Mouse (Mus musculus): ENCODE data around the gene Kdelr3.
A peak's percentile ranks its signal among the peaks of the same experiment; 100 is the strongest.

The Kdelr3 gene

DNA sequence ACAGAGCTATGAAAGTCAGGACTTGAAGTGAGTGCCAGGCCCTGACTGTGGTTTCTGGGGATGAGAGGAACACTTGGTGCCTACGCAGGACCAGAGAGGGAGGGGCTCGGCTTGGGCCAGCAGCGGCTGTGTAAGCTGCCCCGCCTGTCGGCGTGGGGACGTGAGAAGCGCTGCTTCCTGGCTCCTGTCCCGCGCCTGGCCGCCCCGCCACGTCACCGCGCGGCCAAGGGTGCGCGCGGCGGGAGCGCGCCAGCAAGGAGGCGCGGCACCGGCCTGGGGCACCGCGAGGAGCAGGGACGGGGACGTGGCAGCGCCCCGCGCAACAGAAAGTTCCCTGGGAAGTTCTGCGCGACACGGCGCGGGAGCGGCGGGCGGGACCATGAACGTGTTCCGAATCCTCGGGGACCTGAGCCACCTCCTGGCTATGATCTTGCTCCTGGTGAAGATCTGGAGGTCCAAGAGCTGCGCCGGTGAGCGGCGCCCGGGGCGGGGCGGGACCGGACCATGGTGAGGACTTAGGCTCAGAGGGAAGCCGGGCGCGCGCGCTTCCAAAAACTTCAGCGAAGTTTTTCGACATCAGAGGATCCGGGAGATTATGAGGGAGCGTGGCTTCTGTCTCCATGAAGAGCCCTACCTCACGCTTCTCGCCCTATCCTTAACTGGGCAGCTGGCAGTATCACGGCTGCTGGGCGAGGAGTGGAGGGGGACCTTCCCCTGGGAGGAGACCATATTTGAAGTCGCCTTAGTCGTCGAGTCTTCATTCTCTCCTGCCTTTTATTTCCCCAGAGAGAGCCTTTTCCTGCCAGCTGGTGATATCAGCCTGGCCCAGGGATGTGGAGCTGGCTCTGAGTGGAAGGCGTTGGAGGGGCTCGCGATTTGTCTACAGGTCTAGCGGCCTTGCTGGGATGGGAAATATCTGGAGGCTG, at the start of gene Kdelr3:
TSS of gene Kdelr3 (plus strand) at position 241 of the 926 bp plus-strand sequence.
- DNase-seq (ENCODE audit: low read depth, low spot score) = peak; percentile 60

- DNase-seq (ENCODE audit: low read depth, low spot score) = peak; percentile 90
Measured at GRCm38 (mm10) chr15:79466601-79467286, 49.5 kb upstream of the Kdelr3 start.

DNA sequence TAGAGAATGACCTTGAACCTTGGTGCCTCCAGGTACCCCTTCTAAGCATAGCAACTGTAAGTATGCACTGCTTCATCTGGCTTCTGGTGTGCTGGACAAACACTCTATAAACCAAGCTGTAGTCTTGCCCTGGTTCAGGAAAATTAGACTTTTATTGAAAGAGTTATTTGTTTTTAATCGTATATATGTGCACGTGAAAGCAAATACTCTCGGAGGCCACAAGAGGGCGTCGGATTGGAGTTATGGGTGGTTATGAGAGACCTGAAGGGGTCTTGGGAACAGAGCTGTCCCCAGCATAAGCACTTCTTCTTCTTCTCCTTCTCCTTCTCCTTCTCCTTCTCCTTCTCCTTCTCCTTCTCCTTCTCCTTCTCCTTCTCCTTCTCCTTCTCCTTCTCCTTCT, 46.6 kb upstream of the Kdelr3 start:
- no peak for DNase-seq (ENCODE audit: low read depth, low spot score)

DNA sequence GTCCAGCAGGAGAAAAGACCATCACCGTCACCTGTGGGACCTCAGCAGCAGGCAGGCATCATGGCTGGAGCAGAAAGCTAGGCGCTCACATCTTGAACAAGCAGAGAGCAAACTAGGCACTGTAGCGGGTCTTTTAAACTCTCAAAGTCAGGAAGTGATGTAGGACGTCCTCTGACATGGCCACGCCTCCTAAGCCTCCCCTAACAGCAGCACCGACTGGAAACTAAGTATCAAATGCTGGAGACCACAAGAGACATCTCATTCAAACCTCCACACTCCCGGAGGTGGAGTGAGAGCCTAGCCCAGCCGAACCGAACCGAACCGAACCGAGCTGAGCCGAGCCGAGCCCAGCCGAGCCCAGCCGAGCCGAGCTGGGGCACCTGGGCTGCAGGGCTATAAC, 45.6 kb upstream of the Kdelr3 start:
- DNase-seq (ENCODE audit: low read depth, low spot score) = peak; percentile 40

DNA sequence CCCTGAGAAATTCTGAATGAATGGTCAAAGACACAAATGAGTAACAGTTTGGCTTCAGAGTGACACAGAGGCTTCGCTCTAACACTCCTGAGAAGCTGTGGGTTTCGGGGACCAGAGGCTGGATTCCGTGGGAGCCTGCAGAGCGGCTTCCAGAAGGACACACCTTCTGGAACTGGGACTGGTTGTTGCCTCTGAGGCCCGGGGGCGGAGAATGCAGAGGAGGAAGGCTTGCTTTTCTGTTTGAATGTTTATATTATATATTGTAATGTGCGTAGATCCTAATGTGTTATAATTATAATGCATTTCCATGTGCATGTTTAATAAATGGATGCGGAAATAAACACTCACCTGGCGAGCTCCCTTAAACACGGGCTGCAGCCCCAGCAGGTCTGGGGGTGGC, 45.1 kb upstream of the Kdelr3 start:
- peak; percentile 61 for DNase-seq (ENCODE audit: low read depth, low spot score)

- DNase-seq (ENCODE audit: low read depth, low spot score) = no peak
Measured at GRCm38 (mm10) chr15:79473042-79473441, 43.2 kb upstream of the Kdelr3 start.

- peak; percentile 69 for DNase-seq (ENCODE audit: low read depth, low spot score)
Measured at GRCm38 (mm10) chr15:79473638-79474355, 42.4 kb upstream of the Kdelr3 start.

DNA sequence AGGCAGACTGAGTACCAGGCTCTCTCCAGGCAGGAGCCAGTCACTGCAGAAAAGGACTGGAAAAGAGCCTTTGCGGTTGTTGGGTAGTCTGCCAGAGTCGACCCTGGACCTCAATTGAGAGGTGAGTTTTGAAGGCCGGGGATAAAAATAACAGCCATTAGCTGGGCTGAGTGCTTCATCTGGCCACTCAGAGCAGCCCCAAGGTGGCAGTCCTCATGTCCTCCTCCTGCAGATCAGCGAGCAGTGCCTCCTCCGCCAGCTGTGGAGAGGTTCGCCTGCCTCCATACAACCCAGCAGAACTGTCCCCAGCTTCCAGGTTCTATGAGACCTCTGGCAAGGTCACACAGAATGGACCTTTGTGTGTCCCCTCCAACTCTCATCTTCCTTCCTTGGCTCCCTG, 39.0 kb upstream of the Kdelr3 start:
- no peak for DNase-seq (ENCODE audit: low read depth, low spot score)

DNA sequence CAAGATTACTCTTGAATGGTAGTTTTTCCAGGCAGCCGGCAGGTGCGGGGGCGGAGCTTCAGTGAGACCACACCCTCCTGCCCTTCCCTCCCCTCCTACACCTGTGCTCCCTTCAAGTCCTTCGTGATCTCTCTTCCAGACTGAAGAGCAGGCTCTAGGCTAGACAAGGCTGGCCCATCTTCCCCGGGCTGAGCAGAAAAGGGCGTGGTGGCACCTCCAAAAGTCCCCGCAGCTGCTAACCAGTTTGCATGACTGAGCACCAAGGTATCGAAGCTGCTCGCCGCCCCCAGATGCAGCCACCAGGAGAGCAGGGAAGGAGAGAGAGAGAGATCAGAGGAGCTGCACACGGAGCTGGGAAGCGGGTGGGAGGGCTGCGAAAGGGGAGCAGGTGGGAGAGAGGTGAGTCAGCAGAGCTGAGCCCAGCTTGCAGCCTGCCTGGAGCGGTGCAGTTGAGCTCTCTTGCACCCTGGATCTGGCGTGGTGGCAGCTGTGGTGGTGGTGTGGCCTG, 35.0 kb upstream of the Kdelr3 start:
- DNase-seq (ENCODE audit: low read depth, low spot score) = peak; percentile 93

GRCm38 (mm10) chr15:79489463-79489862, 26.7 kb upstream of the Kdelr3 start:
- DNase-seq (ENCODE audit: low read depth, low spot score) = no peak

- peak; percentile 82 for DNase-seq (ENCODE audit: low read depth, low spot score)
Measured at GRCm38 (mm10) chr15:79493527-79493926, 22.7 kb upstream of the Kdelr3 start.

GRCm38 (mm10) chr15:79500110-79500509, 16.1 kb upstream of the Kdelr3 start:
- peak; percentile 85 for DNase-seq (ENCODE audit: low read depth, low spot score)

- peak; percentile 89 for DNase-seq (ENCODE audit: low read depth, low spot score)
Measured at GRCm38 (mm10) chr15:79502891-79503341, 13.3 kb upstream of the Kdelr3 start.

GRCm38 (mm10) chr15:79503438-79503837, 12.8 kb upstream of the Kdelr3 start:
- DNase-seq (ENCODE audit: low read depth, low spot score) = no peak

DNA sequence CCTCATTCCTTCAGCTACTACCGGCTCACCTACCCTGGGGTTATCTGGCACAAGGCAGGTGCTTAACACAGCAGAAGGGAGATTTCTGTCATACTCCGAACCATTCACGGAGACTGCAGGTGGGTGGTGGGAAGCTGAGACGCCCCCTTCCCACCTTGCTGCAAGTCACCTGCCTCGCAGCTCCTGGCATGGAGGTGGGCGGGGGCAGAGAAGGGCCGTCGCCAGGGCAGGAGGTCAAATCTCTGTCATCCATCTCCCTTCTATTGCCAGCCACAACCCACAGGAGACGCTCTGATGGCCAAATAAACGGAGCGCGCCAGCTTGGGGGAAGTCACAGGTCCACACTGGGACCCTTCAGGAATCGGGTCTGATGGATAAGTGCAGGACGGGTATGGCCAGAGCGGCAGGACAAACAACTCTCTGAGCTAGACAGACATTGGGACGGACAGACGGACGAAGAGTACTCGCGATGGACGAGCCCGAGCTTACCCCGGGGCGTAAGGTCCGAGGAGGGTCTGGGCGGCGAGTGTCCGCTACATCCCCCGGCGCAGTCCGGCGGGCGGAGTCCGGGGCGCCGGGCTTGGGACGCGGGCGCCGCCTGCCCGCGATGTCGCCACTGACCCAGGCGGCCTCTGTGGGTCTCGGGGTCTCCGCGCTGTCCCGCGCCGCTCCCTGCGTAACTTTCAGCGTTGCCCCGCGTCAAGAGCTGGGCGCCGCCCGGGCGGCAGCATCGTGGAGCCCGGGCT, 11.3 kb upstream of the Kdelr3 start, which contains the start of gene Kcnj4:
TSS of gene Kcnj4 (minus strand) at position 535 of the 746 bp plus-strand sequence.
- DNase-seq (ENCODE audit: low read depth, low spot score) = no peak

DNA sequence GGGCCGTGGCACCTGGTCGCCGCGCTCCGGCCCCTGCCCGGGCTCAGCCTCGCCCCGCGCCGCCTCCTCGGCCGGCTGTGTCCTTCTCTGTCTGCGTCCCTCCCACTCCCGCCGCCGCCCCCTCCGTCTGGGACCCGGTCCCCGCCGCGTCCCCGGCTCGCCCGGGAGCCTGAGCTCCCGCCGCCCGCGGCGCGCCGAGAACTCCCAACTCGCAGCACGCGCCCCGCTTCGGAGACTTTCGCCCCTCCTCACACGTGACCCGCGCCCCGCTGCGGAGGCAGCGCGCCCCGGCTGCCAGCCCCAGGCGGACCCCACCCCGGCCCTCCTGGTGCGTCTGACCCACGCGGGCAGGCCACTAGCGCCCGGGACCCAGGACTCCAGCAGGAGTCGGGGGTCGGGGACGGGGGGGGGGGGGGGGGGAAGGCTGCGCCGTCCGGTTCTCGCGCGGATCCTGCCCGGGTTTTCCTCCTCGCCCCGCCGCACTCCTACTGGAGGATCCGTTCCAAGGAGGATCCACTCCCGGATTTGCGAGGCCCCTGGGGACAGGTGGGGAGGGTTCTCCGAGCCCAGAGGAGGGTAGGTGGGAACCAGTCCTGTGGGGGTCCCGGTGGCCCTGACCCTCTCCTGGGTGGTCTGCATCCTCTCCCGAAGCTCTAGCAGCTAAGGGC, 10.5 kb upstream of the Kdelr3 start:
- peak; percentile 84 for DNase-seq (ENCODE audit: low read depth, low spot score)

DNA sequence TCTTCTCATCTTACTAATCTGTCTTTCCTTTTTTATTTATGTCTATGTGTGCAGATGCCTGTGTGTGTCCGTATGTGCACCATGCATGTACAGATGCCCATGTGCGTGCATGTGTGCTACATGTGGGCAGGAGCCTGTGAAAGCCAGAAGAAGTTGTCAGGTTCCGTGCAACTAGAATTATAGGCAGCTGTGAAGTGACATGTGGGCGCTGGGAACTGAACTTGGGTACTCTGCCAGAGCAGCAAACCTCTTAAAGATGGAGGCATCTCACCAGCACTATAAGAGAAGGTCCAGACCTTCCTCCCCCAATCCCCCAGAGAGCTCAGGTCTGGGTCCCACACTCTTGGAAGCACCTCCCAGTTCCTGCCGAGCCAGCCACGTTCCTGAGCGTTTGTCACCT, 9.8 kb upstream of the Kdelr3 start:
- DNase-seq (ENCODE audit: low read depth, low spot score) = no peak

GRCm38 (mm10) chr15:79507055-79507828, 9.0 kb upstream of the Kdelr3 start:
- peak; percentile 78 for DNase-seq (ENCODE audit: low read depth, low spot score)

GRCm38 (mm10) chr15:79509998-79510397, 6.2 kb upstream of the Kdelr3 start:
- DNase-seq (ENCODE audit: low read depth, low spot score) = peak; percentile 86

DNA sequence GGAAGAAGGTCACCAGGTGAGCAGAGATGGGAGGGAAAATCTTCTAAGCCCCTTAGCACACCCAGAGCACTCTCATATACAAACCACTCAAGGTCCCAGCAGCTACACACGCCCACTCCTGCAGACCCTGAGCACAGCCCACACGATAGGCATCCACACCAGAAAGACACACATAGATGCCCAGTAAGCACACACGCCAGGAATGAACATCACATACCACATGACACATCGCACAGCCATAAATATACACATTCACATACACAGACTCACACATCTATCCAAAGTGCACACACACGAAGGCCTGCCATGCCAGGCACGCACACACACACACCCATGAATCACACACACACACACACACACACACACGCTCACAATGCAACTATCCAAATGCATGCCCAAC, 5.8 kb upstream of the Kdelr3 start:
- no peak for DNase-seq (ENCODE audit: low read depth, low spot score)
